Mouse (Mus musculus): ENCODE results near the gene Hpgd.
"Not testable (repeated sequence)": the region's sequence is repeated elsewhere in the genome, so short reads cannot be mapped to it uniquely, and the experiment has no call there.

The Hpgd gene

GRCm38 (mm10) chr8:56294373-56294877, at the start of gene Hpgd:
TSS of gene Hpgd (plus strand) at chr8:56294585.
- DNase-seq (ENCODE audit: extremely low spot score), result peak; percentile 61

DNA sequence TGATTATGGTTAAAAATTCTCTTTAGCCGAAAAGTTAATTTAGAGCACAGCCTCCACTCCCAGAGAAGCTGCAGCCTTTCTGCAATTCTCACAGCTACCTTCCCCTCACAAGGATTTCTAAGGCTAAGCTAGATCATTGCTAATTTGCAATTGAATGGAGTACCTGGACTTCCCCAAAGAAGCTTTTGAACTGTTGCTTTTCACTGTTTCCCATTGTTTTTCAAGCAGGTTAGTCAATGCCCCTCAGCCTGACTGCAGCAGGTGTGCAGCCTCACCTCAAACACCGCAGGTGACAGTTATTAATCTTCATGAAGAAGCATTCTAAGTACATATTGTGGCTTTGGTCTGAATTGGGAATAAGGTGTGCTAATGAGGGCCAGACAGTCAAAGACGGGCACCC, 42.7 kb upstream of the Hpgd start:
- not testable (repeated sequence) for DNase-seq (ENCODE audit: extremely low spot score)

DNA sequence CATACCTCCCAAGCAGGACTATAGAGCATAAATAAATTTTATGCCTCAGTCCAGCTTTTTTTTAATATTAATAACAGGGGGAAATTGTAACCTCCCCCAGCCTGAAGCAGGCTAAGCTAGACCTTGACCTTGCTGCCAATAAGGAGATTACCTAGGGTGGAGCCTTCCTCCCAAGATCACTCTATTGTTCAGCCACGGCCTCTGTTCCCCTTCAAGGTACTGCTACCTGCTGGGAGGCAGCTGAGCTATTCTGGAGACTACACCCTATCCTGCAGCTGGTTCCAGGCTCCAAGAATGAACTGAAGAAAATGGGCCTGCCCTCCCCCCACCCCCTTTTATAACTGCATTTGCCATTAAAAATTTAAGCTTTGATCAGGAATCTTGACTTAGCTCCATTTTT, 42.1 kb upstream of the Hpgd start:
- no peak for DNase-seq (ENCODE audit: extremely low spot score)

- DNase-seq (ENCODE audit: extremely low spot score), result no peak
Observed at GRCm38 (mm10) chr8:56261190-56261589, 33.2 kb upstream of the Hpgd start.

- DNase-seq (ENCODE audit: extremely low spot score), result no peak
Observed at GRCm38 (mm10) chr8:56269687-56270663, 24.4 kb upstream of the Hpgd start.

DNA sequence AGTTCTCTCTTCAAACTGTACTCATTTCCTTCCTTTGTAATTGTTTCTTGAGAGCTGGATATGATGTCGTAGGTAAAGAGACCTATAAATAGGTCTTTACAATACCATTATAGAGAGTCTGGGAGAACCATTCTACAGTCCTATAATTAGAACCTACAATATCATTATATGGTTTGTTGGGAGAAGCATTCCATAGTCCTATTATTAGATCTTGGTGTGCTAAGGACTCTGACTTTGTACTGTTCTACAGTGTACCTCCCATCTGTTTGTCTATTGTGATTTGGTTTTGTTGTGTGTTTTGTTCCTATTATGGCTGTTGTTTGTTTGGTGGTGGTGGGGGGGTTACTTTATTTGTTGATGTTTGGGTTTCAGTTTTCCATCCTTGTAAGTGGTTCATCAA, 21.5 kb upstream of the Hpgd start:
- no peak for DNase-seq (ENCODE audit: extremely low spot score)

DNA sequence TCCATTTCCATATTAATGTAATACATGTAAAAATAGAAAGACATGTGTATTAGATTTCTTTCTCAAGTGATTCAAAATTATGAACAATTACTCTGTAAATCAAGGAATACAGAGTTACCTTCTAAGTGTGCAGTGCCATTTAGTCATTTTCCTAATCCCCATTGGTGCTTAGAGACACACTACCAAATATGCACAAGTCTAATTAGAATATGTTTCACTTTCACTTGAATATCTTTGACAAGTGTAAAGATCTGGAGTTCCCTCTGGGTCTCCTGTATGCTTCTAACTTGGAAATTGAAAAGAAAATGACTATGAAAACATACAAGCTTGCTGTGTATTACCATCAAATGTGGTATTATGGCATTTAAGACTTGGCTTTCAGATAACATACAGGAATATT, 19.1 kb upstream of the Hpgd start:
- DNase-seq (ENCODE audit: extremely low spot score), result no peak

DNA sequence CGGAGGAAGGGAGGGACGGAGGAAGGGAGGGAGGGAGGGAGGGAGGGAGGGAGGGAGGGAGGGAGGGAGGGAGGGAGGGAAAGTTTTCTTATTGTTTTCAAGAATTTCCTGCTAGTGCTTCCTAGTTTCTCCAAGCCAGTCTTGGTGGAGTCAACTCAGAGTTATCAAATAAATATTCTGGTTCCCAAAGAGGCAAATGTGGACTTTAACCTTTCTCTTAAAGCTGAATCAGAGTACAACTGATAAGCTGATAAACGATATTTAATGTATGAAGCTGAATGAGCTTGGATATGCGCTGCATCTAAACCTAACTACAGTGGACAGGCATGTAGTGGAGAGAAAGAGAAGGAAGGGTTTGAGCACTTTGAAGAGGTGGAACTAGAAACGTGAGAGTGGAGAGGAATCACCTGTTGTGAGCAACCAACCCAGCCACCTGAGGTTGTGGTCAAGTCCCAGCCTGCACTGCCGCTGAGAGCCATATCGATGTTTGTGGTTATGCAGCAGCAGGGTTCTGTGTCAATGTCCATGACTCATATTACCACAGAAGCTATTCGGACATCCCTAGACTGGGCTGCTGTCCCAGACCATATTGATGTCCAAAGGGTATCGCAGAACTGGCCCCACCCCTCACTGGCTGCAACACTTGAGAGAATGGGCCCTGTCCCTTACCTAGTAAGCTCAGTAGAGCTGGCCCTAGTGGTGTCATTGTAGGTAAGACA, 16.4 kb upstream of the Hpgd start:
- DNase-seq (ENCODE audit: extremely low spot score), result no peak

- DNase-seq (ENCODE audit: extremely low spot score), result no peak
Observed at GRCm38 (mm10) chr8:56278545-56279063, 15.8 kb upstream of the Hpgd start.

- no peak for DNase-seq (ENCODE audit: extremely low spot score)
Observed at GRCm38 (mm10) chr8:56283936-56284335, 10.4 kb upstream of the Hpgd start.

- no peak for DNase-seq (ENCODE audit: extremely low spot score)
Observed at GRCm38 (mm10) chr8:56284957-56285356, 9.4 kb upstream of the Hpgd start.

- no peak for DNase-seq (ENCODE audit: extremely low spot score)
Observed at GRCm38 (mm10) chr8:56286717-56287116, 7.7 kb upstream of the Hpgd start.

- no peak for DNase-seq (ENCODE audit: extremely low spot score)
Observed at GRCm38 (mm10) chr8:56287370-56288072, 6.9 kb upstream of the Hpgd start.

GRCm38 (mm10) chr8:56292318-56292717, 2.1 kb upstream of the Hpgd start:
- no peak for DNase-seq (ENCODE audit: extremely low spot score)

DNA sequence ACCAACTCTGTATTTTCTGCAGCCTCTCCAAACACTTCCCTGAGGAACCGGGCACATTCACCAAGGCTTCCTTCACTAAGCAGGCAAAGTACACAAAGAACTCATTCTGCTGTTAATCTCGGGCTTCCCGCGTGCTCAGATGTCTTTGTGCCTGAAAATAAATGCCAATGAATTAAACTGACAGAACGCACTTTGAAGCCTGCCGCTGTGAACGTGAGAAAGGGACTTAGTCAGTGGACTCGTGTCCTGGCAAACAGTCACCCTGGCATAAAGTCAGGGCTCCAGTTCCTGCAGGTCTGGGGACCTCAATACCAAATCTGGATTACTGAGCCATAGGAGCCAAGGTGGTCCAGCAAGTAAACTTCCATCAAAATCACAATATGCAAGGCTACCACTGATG, 905 bp upstream of the Hpgd start:
- peak; percentile 25 for DNase-seq (ENCODE audit: extremely low spot score)

- no peak for DNase-seq (ENCODE audit: extremely low spot score)
Observed at GRCm38 (mm10) chr8:56294886-56295555, 636 bp downstream of the Hpgd start.

- DNase-seq (ENCODE audit: extremely low spot score), result no peak
Observed at GRCm38 (mm10) chr8:56299421-56299820, 5.0 kb downstream of the Hpgd start.

DNA sequence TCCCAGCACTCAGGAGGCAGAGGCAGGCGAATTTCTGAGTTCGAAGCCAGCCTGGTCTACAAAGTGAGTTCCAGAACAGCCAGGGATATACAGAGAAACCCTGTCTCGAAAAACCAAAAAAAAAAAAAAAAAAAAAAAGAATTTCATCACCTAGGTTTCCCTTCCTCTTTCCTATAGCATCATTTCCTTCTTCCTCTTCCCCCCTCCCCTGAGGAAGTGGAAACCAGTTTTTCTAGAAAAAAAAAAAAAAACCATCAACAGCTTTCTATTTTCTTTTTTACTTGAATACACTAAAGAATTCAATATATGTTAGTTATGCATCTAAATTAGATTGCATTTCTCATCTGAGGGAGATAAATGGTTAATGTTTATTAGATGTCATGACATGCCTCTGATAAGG, 6.9 kb downstream of the Hpgd start:
- DNase-seq (ENCODE audit: extremely low spot score), result not testable (repeated sequence)

DNA sequence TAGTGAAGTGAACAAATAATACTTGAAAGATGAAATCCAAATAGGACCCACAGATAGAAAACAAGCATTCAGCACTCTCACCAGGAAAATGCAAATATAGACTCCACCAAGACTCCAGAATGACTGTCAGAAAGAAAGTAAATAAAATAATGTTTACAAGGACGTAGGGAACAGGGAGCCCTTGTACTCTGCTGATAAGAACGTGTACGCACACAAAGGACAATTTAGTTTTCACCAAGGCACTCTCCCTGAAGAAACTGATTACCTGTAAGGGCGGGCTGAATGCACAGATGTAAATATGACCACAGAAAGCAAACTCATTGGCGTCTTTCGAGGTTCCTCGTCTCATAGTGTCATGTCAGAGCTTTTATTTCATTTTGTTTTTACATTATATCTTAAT, 10.2 kb downstream of the Hpgd start:
- DNase-seq (ENCODE audit: extremely low spot score), result no peak

GRCm38 (mm10) chr8:56313622-56314021, 19.2 kb downstream of the Hpgd start:
- DNase-seq (ENCODE audit: extremely low spot score), result no peak

DNA sequence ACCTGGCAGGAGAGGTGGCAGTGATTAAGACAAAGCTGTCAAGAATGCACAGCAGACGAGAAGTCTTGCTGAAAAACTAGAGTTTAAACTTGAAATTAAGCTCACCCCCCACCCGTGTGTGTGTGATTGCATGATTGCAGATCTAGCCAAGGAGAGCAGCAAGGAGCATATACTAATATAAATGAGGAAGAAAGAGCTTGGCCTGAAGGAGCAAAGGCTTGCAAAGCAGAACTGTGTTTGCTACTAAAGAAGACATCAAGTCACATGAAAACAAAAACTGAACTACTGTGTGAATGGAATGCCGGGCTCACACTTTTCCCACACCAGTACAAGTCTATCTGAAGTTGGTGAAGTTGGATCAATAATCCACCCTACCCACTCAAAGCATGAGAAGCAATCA, 20.8 kb downstream of the Hpgd start:
- DNase-seq (ENCODE audit: extremely low spot score), result no peak
